Mouse (Mus musculus) MEL (cell line): Measurements from ENCODE around the gene Strn.
A peak's percentile ranks its signal among the peaks of the same experiment; 100 is the strongest.

Source experiments
- CTCF ChIP-seq, 3 experiments: IDR thresholded peaks in 2 of 3; conservative IDR thresholded peaks in 1 of 3; 2 replicates each; pipeline ENCODE4 v1.5.1; 2011 to 2012; ENCODE audit warnings: low read length in 3 of 3, low read depth in 2 of 3, mild to moderate bottlenecking in 2 of 3, improper control_type of control experiment in 1 of 3, inconsistent platforms in 1 of 3, mixed read lengths in 1 of 3, moderate library complexity in 1 of 3; ENCODE audit not compliant: control insufficient read depth in 1 of 3, insufficient read depth in 1 of 3, poor library complexity in 1 of 3, severe bottlenecking in 1 of 3
- ELF1 ChIP-seq: IDR thresholded peaks from 2 replicates; pipeline ENCODE4 v1.6.1; 2014; ENCODE audit warnings: low read depth, mild to moderate bottlenecking, inconsistent platforms, low read length, improper control_type of control experiment, moderate library complexity
- MAFK ChIP-seq: IDR thresholded peaks from 2 replicates; pipeline ENCODE4 v1.6.1; 2011; ENCODE audit warnings: low read depth, mild to moderate bottlenecking, low read length, improper control_type of control experiment, borderline replicate concordance
- MXI1 ChIP-seq: IDR thresholded peaks from 2 replicates; pipeline ENCODE4 v1.6.1; 2011; ENCODE audit warnings: mild to moderate bottlenecking, low read depth, low read length, improper control_type of control experiment
- USF2 ChIP-seq, 2 experiments: IDR thresholded peaks; 2 replicates each; pipeline ENCODE4 v1.6.1; 2011 to 2012; ENCODE audit warnings: improper control_type of control experiment in 2 of 2, low read length in 2 of 2, borderline replicate concordance in 1 of 2, inconsistent platforms in 1 of 2, low read depth in 1 of 2, mild to moderate bottlenecking in 1 of 2; ENCODE audit not compliant: insufficient read depth in 1 of 2

- no peak for TF ChIP-seq CTCF (IDR thresholded peaks at IDR 0.05 in 2 of 3, conservative IDR thresholded peaks at IDR 0.05 in 1 of 3; ENCODE audit: control insufficient read depth in 1 of 3, insufficient read depth in 1 of 3, low read depth in 2 of 3, low read length in 3 of 3, poor library complexity in 1 of 3, severe bottlenecking in 1 of 3)
- TF ChIP-seq ELF1 = no peak
- TF ChIP-seq USF2 (IDR thresholded peaks at IDR 0.05; ENCODE audit: borderline replicate concordance in 1 of 2, insufficient read depth in 1 of 2, low read depth in 1 of 2, low read length in 2 of 2) = no peak
- no peak for TF ChIP-seq MAFK
- peak; percentile 52; the same call in 1 of the 2 replicates for TF ChIP-seq MXI1
These were observed 12.4 kb downstream of the Strn start for GRCm38 (mm10) chr17:78724461-78725055.
